Mouse (Mus musculus): ENCODE results near the gene Podn. TPM values are rescaled to one million over a fixed set of nuclear protein-coding genes. Genes with fewer than 3 reads are reported as not detected.

Podn gene
- total RNA-seq, 2 experiments from 2014 or later = 14.4 to 14.8 TPM

DNA sequence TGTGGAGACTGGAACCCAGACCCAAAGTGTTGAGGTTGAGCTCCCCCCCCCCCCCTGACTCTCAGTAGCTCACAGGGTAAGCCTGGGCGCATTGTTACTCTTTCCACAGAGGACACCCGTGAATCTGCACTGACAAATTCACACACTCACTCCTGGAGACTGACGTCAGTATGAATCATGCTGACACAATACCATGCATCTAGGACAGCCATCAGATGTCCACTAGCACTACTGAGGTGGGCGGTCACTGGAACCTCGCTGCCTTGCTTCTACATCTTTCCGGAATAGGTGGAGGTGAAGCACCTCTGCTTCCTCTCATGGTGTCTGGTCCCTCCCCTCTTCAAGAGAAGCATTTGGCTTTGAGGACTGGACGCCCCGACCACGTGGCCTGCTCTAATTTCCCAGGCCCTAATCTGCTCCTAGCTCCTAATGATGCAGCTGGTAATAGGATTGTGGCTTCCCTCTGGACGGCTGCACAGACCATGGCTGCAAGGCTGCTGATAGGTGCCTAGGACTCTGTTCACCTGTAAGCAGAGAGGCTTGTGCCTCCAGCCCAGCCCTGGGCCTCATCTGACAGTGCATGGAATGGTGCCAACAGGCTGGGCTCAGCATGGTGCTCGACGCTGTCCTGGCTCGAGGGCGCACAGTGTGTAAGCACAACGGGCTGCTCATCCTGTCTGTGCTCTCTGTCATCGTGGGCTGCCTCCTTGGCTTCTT is 128.1 kb downstream of the Podn start, which contains the start of gene Slc1a7:
Slc1a7 (plus strand) TSS at position 367 of the 717 bp plus-strand sequence.
- no peak for DNase-seq (ENCODE audit: low spot score in 2 of 2)

DNA sequence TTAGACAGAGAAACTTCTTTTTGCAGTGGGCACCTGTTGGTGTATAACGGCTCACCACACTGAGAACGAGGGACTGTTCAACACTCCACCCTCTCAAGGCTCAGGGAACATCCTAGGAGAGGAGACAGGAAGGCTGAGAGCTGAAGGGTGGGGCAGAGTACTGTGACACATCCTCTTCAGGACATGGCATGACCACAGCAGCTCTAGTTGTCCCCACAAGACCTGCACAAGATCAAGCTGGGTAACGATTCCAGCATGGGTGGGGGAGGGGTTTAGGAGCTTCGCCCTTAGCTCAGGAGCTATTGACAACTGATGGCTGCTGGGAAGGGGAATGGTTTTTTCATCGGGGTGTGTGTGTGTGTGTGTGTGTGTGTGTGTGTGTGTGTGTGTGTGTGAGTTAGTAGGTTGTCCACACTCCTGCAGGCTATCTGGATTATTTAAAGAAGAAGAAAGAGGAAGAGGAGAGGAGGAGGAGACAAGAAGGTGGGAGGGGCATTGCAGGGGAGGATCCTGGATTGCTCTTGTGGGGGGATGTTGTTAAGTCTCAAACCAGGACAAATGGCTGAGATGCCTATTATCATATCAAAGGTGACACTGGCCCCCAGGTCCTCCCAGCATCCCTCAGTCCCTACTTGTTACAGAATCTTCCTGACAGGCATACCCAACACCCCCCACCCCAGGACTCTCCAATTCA is 129.7 kb downstream of the Podn start:
- no peak for DNase-seq (ENCODE audit: low spot score in 2 of 2)

Small RNA genes lying within 50 kb of the gene (microRNA-seq; reads per million reads assigned to microRNA genes)
- gene Mir6397 = 0 reads per million in 2 experiments

Other genes starting within 250 kb of the Podn start
- gene Magoh, start 216.7 kb downstream of the Podn start, total RNA-seq (2021) = 10 to 100 TPM; 46.5 to 51.9 TPM
- 10 to 100 TPM; 65.2 to 73.8 TPM for gene 0610037L13Rik, start 206.6 kb downstream of the Podn start, total RNA-seq (2021)
- gene Cpt2, start 172.8 kb downstream of the Podn start, total RNA-seq (2021) = 1 to 10 TPM; 7.3 to 9.4 TPM
- gene Slc1a7, start 128.1 kb downstream of the Podn start, total RNA-seq (2021) = under 1 TPM; 0.14 to 0.18 TPM
- gene Scp2, start 48.6 kb upstream of the Podn start, total RNA-seq (2021) = 10 to 100 TPM; 75.2 to 94.8 TPM
- 10 to 100 TPM; 12.9 to 16.3 TPM for gene Echdc2, start 69.0 kb upstream of the Podn start, total RNA-seq (2021)
- gene Zyg11a, start 121.6 kb upstream of the Podn start, total RNA-seq (2021) = under 1 TPM in 1 of 2 experiments, not detected in 1; 0.16 TPM
- gene Zyg11b, start 204.7 kb upstream of the Podn start, total RNA-seq (2021) = 100 to 1,000 TPM; 144 to 146 TPM
- 10 to 100 TPM; 31.4 to 42.1 TPM for gene Coa7, start 231.7 kb upstream of the Podn start, total RNA-seq (2021)